Mouse (Mus musculus) forebrain, postnatal 0 days (tissue): ENCODE measurements around the gene Rcc2. TPM values are rescaled to one million over a fixed set of nuclear protein-coding genes. Genes with fewer than 3 reads are reported as not detected.
A peak's percentile ranks its signal among the peaks of the same experiment; 100 is the strongest.

Experiments
- ATAC-seq: fragments of 200-750 bp; cut with Nextera tagmentation; 2 replicates; pipeline ENCODE4 v1.8.0; 2017; ENCODE audit warnings: mild to moderate bottlenecking, moderate library complexity
- DNase-seq: peaks from one replicate; pipeline ENCODE4 v3.0.0-alpha.2; 2015
- H3K27ac ChIP-seq: fragments of 300-500 bp; sonication (generic); 2 replicates; pipeline ENCODE4 v1.5.1; 2014; ENCODE audit warnings: low read depth, mild to moderate bottlenecking, antibody characterized with exemption, low read length, moderate library complexity, mixed read lengths
- H3K27me3 ChIP-seq: fragments of 300-500 bp; sonication (generic); 2 replicates; pipeline ENCODE4 v1.6.1; 2014; ENCODE audit warnings: mild to moderate bottlenecking, low read length, mixed read lengths; ENCODE audit not compliant: insufficient read depth
- H3K36me3 ChIP-seq: fragments of 300-500 bp; sonication (generic); 2 replicates; pipeline ENCODE4 v1.6.1; 2014; ENCODE audit warnings: mild to moderate bottlenecking, moderate library complexity; ENCODE audit not compliant: insufficient read depth
- H3K4me1 ChIP-seq: fragments of 300-500 bp; sonication (generic); 2 replicates; pipeline ENCODE4 v1.6.1; 2014; ENCODE audit warnings: antibody characterized with exemption; ENCODE audit not compliant: insufficient read depth
- H3K4me2 ChIP-seq: fragments of 300-500 bp; sonication (generic); 2 replicates; pipeline ENCODE4 v1.6.1; 2014; ENCODE audit warnings: low read depth, mild to moderate bottlenecking, moderate library complexity
- H3K4me3 ChIP-seq: fragments of 300-500 bp; sonication (generic); 2 replicates; pipeline ENCODE4 v1.5.1; 2014; ENCODE audit warnings: low read depth, low read length, mixed read lengths
- H3K9ac ChIP-seq: fragments of 300-500 bp; sonication (generic); 2 replicates; pipeline ENCODE4 v1.6.1; 2014; ENCODE audit warnings: mild to moderate bottlenecking
- H3K9me3 ChIP-seq: fragments of 300-500 bp; sonication (generic); 2 replicates; pipeline ENCODE4 v1.6.1; 2016; ENCODE audit warnings: low read length
- CTCF ChIP-seq: sonication (generic); IDR thresholded peaks from 2 replicates; pipeline ENCODE4 v1.5.1; 2016; ENCODE audit warnings: antibody characterized with exemption, control low read depth, low read depth
- WGBS: fragments of 180-500 bp; shearing (Covaris S2); extraction: QIAGEN DNeasy Blood & Tissue Kit; methylation state at CpG from one replicate; pipeline ENCODE4 v1.1.7; 2014; 5-methylcytosine and 5-hydroxymethylcytosine counted together
- polyA plus RNA-seq: library from polyadenylated mRNA; unstranded; fragments of >200 nt; fragmentation: Nextera tagmentation; extraction: Ambion mirVana; gene quantifications from 2 replicates; pipeline ENCODE4 v1.2.1, GENCODE M21; 2015
- total RNA-seq: library from RNA; depleted of rRNA; stranded (reverse); fragments of >200 nt; gene quantifications from 2 replicates; pipeline ENCODE4 v1.2.3, GENCODE M21; 2014

The Rcc2 gene
- total and polyA plus RNA-seq, 2 experiments from 2014 or later: 20.8 to 62.3 TPM

GRCm38 (mm10) chr4:140662453-140662852, 37.9 kb upstream of the Rcc2 start:
- WGBS: 59% methylated on average over 7 of the region's 7 CpGs
- H3K4me1 ChIP-seq: 0 out of 2 replicates have a peak, but pooled peaks cover 6% of the 10 kb centered on the region
- TF ChIP-seq CTCF: no peak
- no peaks in the 10 kb centered on the region for H3K36me3 ChIP-seq
- DNase-seq (no peak), ATAC-seq (no peak)
- no peaks in the 10 kb centered on the region for H3K9me3 ChIP-seq
- H3K27ac ChIP-seq: no peak overlapping the region
- H3K27me3 ChIP-seq: no peaks in the 10 kb centered on the region
- no peak overlapping the region for H3K4me3 ChIP-seq
- H3K4me2 ChIP-seq: no peak overlapping the region
- H3K9ac ChIP-seq: no peak overlapping the region

DNA sequence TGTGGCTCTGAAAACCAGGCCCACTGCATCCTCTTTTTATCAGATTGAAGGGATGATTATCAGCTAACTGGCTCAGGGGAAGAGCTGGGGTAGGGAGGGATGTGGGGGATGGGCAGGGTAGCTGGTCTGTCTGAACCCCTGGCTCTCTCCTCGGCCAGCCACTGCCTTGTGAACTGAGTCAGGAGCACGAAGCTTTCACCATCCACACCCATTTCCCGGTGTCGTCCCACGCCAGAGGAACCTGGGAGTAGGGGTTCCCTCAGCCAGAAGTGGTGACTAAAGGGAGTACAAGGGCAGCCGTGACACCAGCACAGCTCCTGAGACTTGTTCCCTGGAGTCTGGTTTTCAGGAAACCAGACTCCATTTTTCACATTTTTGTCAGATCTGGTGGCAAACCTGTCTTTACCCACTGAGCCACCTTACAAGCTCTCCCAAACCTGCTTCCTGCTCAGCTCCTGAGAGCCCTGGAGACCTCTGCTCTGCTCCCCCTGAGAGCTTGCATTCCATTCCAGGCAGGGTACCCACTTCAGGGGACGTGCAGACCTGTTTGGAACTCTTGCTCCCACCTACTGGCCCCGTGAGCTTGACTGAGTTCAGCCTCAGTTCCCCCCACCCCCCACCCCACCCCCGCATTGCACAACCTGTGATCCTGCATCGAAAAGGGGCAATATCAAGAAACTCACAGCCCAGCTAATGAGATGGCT, 37.3 kb upstream of the Rcc2 start:
- no peak for TF ChIP-seq CTCF
- Histone ChIP-seq H3K4me1 (0 out of 2 replicates have a peak, but pooled peaks cover under 1% of the 10 kb centered on the region), H3K9me3 (no peaks in the 10 kb centered on the region), H3K36me3 (no peaks in the 10 kb centered on the region), H3K4me3 (no peak overlapping the region), H3K27ac (no peak overlapping the region), H3K27me3 (no peaks in the 10 kb centered on the region), H3K4me2 (no peak overlapping the region), H3K9ac (no peak overlapping the region)
- WGBS: 46% methylated on average over 10 of the region's 10 CpGs
- no peak for ATAC-seq
- DNase-seq: no peak

GRCm38 (mm10) chr4:140665053-140665452, 35.3 kb upstream of the Rcc2 start:
- TF ChIP-seq CTCF: no peak
- 72% methylated on average over 7 of the region's 7 CpGs for WGBS

GRCm38 (mm10) chr4:140665760-140666159, 34.6 kb upstream of the Rcc2 start, which contains the start of gene Arhgef10l:
Gene Arhgef10l (minus strand): TSS chr4:140666012.
- 83% methylated on average over 11 of the region's 11 CpGs for WGBS
- H3K4me3 ChIP-seq: no peak within 1 kb of the TSS
- H3K4me2 ChIP-seq: no peak within 1 kb of the TSS
- H3K27me3 ChIP-seq: no peaks in the 10 kb centered on the region
- no peak within 1 kb of the TSS for H3K9ac ChIP-seq
- no peak for DNase-seq
- H3K9me3 ChIP-seq: no peaks in the 10 kb centered on the region
- H3K27ac ChIP-seq: no peak within 1 kb of the TSS
- no peaks in the 10 kb centered on the region for H3K36me3 ChIP-seq
- ATAC-seq: no peak
- TF ChIP-seq CTCF: no peak
- no peaks in the 10 kb centered on the region for H3K4me1 ChIP-seq

More at GRCm38 (mm10) chr4:140665053-140665452, 35.3 kb upstream of the Rcc2 start:
- no peak overlapping the region for H3K9ac ChIP-seq
- no peaks in the 10 kb centered on the region for H3K9me3 ChIP-seq
- no peaks in the 10 kb centered on the region for H3K4me1 ChIP-seq
- no peak overlapping the region for H3K27ac ChIP-seq
- no peak overlapping the region for H3K4me2 ChIP-seq
- no peak overlapping the region for H3K4me3 ChIP-seq
- DNase-seq: no peak
- H3K27me3 ChIP-seq: no peaks in the 10 kb centered on the region
- no peaks in the 10 kb centered on the region for H3K36me3 ChIP-seq
- no peak for ATAC-seq

DNA sequence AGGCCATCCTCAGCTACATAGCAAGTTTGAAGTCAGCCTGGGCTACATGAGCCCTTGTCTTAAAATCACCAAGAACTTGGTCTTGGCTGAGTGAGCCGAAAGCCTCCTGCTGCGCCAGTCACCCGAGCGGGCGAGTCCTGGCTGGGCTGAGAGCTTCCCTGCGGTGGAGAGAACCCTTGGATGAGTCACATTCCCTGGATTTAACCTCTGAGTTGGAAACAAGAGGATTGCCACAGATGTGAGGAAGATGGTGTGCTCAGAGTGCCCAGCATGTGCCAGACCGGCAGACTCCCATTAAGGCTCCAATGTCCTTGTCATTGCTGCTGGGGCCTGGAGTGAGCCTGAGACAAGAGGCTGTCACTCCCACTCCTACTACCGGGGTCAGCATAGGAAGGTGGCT, 32.5 kb upstream of the Rcc2 start:
- H3K4me1 ChIP-seq: no peaks in the 10 kb centered on the region
- no peak for ATAC-seq
- no peak for TF ChIP-seq CTCF
- H3K4me2 ChIP-seq: no peak overlapping the region
- DNase-seq: no peak
- H3K36me3 ChIP-seq: no peaks in the 10 kb centered on the region
- H3K9ac ChIP-seq: no peak overlapping the region
- H3K27ac ChIP-seq: no peak overlapping the region
- 86% methylated on average over 8 of the region's 8 CpGs for WGBS
- H3K9me3 ChIP-seq: no peaks in the 10 kb centered on the region
- no peak overlapping the region for H3K4me3 ChIP-seq
- no peaks in the 10 kb centered on the region for H3K27me3 ChIP-seq

DNA sequence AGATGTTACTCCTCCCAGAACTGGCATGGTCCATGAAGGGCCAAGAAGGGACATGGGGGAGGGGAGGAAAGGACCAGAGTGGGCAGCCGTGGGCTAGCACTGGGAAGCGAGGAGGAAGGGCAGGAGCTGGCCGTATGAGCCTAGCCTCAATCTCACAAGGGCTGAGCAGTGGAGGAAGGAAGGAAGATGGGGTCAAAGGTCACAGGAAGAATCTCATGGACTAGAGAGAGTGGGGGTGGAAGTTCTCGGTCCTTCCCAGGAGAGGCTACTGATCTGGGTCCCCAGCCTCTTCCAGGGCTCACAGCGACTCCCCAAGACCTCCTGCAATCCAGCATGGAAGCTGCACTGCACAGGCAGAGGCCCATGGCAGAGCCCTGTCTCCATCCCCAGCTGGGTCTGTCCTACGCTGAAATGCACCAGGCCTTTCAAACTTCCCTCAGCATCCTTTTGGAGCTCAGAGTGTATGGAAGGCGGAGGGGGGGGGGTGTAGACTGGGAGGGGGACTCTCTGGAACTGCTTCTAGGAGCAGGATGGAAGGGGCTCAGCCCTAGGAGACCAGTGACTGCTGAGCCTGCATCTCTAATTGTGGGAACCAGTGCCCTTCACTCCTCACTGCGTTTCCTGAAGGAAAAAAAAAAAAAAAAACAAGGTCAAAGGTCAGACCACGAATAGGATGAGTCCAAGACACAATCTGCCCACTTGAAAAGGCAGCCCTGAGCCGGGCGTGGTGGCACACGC, 26.6 kb upstream of the Rcc2 start:
- Histone ChIP-seq H3K36me3 (no peaks in the 10 kb centered on the region), H3K9ac (no peak overlapping the region), H3K4me2 (no peak overlapping the region), H3K27me3 (no peaks in the 10 kb centered on the region), H3K27ac (no peak overlapping the region), H3K4me3 (no peak overlapping the region), H3K4me1 (no peaks in the 10 kb centered on the region), H3K9me3 (no peaks in the 10 kb centered on the region)
- ATAC-seq: no peak
- TF ChIP-seq CTCF: no peak
- DNase-seq: no peak
- WGBS: 65% methylated on average over 12 of the region's 12 CpGs

GRCm38 (mm10) chr4:140674345-140674926, 25.9 kb upstream of the Rcc2 start:
- Histone ChIP-seq H3K9ac (no peak overlapping the region), H3K9me3 (no peaks in the 10 kb centered on the region), H3K4me1 (no peaks in the 10 kb centered on the region), H3K4me2 (no peak overlapping the region), H3K4me3 (no peak overlapping the region), H3K36me3 (no peaks in the 10 kb centered on the region), H3K27me3 (no peaks in the 10 kb centered on the region), H3K27ac (no peak overlapping the region)
- 38% methylated on average over 12 of the region's 13 CpGs for WGBS
- ATAC-seq (peak; percentile 29; the same call in 1 of the 2 replicates), DNase-seq (peak; percentile 72)
- peak; percentile 85 for TF ChIP-seq CTCF
